Mouse (Mus musculus): ENCODE data around the gene Pm20d1. TPM values are rescaled to one million over a fixed set of nuclear protein-coding genes. Genes with fewer than 3 reads are reported as not detected.

The Pm20d1 gene
- 1.4 and 2.1 TPM in 2 replicates for polyA plus RNA-seq (2012; rRNA removed)

DNA sequence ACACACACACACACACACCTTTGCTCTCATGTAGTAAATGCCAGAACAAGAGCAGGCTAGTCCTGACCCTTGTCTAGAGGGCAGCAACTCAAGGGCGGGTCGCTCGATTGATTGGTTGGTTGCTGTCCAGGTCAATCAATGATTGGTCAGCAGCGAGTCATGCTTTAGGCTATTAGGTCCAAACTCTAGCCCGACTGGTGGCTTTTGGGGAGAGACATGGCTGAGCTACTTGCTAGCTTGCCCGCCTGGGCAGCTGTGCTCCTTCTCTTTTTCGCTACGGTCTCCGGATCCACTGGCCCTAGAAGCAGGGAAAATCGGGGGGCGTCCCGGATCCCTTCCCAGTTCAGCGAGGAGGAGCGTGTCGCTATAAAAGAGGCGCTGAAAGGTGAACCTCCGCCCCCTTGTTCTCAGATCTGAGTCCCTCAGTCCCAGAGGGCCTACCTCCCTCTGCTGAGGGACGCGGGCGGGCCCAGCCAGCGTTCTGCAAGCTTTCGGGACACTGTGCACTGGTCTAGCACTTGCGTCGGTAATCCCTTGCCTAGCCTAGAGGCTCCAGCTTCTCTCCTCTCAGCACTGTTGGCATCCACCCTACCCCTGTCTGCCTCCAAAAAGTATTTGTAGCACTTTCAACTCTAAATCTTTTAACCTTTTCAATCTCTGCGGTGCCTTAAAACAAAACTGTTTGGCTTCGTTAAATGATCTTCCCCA is at the start of gene Pm20d1:
TSS of gene Pm20d1 (plus strand) at position 180 of the 708 bp plus-strand sequence.
- TF ChIP-seq CTCF (IDR thresholded peaks at IDR 0.05; ENCODE audit: extremely low read depth, insufficient read depth, low read length) = no peak
- no peak for TF ChIP-seq POLR2A (IDR thresholded peaks at IDR 0.05; ENCODE audit: extremely low read depth, insufficient read depth, low read length)
- Histone ChIP-seq H3K4me3 (ENCODE audit: insufficient read depth, low read length) (no peak within 1 kb of the TSS), H3K27ac (ENCODE audit: insufficient read depth, low read length) (no peak within 1 kb of the TSS), H3K4me1 (ENCODE audit: control insufficient read depth, insufficient read depth, low read length) (no peaks in the 10 kb centered on the region)

DNA sequence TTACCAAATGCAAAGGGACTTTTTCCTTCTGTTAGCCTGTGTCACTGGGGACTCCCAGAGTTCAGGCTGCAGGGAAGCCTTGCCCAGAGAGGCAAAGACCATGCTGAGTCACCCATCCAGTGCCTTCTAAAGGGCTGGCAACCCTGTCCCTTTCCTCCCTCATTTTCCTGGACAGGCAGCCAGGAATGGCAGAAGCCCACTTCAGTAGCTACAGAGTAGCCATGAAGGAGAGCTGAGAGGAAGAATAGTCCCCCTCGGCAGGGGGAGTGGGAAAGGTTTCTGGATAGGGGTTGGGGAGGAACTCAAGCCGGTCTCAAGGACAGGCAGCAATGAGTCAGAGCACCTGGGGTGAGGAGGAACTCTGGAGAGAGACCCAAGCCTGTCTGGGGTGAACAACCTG is 49.4 kb upstream of the Pm20d1 start:
- Histone ChIP-seq H3K4me3 (ENCODE audit: insufficient read depth, low read length) (no peak overlapping the region), H3K27ac (ENCODE audit: insufficient read depth, low read length) (no peak overlapping the region), H3K4me1 (ENCODE audit: control insufficient read depth, insufficient read depth, low read length) (no peaks in the 10 kb centered on the region)
- TF ChIP-seq POLR2A (IDR thresholded peaks at IDR 0.05; ENCODE audit: extremely low read depth, insufficient read depth, low read length) (no peak), CTCF (IDR thresholded peaks at IDR 0.05; ENCODE audit: extremely low read depth, insufficient read depth, low read length) (no peak)

DNA sequence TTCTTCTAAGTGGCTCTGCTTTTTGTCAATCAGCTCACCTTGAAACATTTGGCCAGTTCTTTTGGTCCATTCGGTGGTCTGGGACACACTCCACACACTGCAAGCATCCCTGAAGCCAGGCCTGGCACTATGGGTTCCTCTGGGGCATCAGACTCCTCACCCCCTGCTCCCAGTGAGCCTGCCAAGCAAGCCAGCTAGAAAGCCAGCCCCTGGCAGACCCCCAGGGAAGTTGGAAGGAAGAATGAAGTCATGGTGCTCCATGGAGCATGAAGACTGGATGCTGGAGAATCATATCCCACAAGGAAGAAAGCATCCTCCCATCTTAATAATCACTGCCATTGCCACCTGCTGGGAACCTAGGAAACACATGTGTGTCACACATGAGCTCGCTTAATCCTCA is 48.5 kb upstream of the Pm20d1 start:
- TF ChIP-seq POLR2A (IDR thresholded peaks at IDR 0.05; ENCODE audit: extremely low read depth, insufficient read depth, low read length) (no peak), CTCF (IDR thresholded peaks at IDR 0.05; ENCODE audit: extremely low read depth, insufficient read depth, low read length) (no peak)
- H3K4me3 ChIP-seq (ENCODE audit: insufficient read depth, low read length) = no peak overlapping the region

DNA sequence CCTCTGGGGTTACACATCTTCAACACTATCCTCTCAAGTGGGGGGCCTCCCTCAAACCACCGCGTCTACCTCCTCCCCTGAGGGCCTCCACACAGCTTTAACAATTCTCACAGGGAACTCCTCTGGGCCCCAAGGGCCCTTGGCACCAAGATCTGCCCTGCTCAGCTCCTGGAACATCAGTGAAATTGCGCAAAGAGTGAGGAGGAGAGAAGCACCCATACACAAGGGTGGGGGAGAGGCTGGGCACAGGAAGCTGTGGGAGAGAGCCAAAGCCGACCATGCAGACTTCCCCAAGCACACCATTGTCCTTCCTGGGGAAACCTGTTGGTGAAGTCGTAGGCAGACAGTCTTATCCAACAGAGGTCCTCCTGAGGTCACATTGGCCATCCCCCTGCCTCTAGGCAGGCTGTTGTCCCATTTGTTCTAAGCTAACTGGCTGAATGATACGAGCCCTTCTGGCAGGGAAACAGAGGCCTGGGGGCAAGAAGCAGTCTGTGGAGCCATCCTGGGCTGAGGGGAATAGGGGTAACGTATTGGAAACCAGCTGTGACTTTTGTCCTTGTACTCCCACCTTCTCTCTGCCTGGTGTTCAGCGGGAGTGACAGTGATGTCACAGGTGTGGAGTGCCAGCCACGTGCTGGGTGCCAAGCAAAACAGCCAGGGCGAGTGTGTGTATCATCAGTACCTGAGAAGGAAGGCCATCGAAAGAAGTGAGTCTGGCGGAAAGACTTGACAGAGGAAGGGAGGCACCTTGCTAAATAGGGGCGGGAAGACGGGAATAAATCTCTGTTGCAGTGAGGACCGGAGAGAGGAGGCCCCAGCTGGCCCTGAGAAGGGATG is 47.3 kb upstream of the Pm20d1 start:
- Histone ChIP-seq H3K27ac (ENCODE audit: insufficient read depth, low read length) (no peak overlapping the region), H3K4me1 (ENCODE audit: control insufficient read depth, insufficient read depth, low read length) (peaks cover 3% of the 10 kb centered on the region; the same call in 1 of the 2 replicates), H3K4me3 (ENCODE audit: insufficient read depth, low read length) (no peak overlapping the region)
- TF ChIP-seq CTCF (IDR thresholded peaks at IDR 0.05; ENCODE audit: extremely low read depth, insufficient read depth, low read length) = no peak
- no peak for TF ChIP-seq POLR2A (IDR thresholded peaks at IDR 0.05; ENCODE audit: extremely low read depth, insufficient read depth, low read length)

More for the DNA sequence above, 48.5 kb upstream of the Pm20d1 start:
- H3K4me1 ChIP-seq (ENCODE audit: control insufficient read depth, insufficient read depth, low read length) = no peaks in the 10 kb centered on the region
- H3K27ac ChIP-seq (ENCODE audit: insufficient read depth, low read length) = no peak overlapping the region

DNA sequence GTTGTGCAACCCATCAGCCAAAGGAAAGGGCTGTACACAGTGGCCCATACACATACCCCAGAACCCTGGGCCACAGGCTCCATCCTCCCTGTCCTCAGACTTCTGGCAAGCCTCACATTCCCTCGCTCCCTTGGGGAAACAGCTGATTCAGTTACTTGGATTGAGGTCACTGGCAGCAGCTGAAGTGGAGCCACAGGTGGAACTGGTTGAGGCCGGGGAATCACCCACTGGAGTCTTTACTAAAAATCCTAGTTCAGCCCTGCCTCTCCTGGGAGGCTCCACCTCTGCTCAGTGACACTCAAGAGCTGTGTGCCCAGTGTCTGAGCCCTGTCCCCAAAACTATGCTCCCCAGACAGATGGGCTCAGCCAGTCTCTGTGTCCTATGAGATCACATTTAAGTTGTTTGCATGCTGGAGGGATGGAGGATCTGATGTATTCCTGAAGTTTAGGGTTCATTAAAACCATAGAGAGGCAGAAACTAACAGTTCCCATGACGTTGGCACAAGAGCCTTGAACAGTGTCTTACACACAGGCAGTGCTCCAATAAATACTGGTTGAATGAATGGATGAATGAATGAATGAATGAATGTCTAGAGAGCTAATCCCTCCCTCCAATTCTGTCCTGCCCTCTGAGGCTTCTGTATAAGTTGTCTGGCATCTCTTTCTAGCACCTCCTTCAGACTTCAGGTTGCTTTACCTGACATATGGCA is 45.8 kb upstream of the Pm20d1 start:
- Histone ChIP-seq H3K27ac (ENCODE audit: insufficient read depth, low read length) (no peak overlapping the region), H3K4me3 (ENCODE audit: insufficient read depth, low read length) (no peak overlapping the region), H3K4me1 (ENCODE audit: control insufficient read depth, insufficient read depth, low read length) (peaks cover 6% of the 10 kb centered on the region; the same call in 1 of the 2 replicates)
- no peak for TF ChIP-seq CTCF (IDR thresholded peaks at IDR 0.05; ENCODE audit: extremely low read depth, insufficient read depth, low read length)
- TF ChIP-seq POLR2A (IDR thresholded peaks at IDR 0.05; ENCODE audit: extremely low read depth, insufficient read depth, low read length) = no peak

DNA sequence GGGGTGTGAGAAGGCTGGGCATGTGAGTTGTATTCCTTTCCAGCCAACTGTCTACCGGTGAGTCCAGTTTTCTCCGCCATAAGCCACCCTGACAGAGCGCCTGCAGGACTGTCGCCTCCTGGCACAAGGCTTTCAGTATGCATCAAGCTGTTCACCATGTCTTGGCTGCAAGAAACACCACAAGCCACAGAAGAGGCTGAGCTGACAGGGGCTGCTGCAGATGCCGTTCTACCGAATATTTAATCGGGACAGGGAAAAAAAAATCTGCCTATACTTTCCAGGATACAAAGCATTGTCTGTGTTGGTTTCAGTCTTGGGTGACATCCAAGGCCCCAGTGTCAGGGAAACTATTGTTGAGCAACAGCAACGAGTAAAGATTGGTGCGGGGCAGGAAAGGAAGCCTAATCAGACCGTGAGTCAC is 45.3 kb upstream of the Pm20d1 start:
- TF ChIP-seq CTCF (IDR thresholded peaks at IDR 0.05; ENCODE audit: extremely low read depth, insufficient read depth, low read length) (no peak), POLR2A (IDR thresholded peaks at IDR 0.05; ENCODE audit: extremely low read depth, insufficient read depth, low read length) (no peak)
- Histone ChIP-seq H3K4me1 (ENCODE audit: control insufficient read depth, insufficient read depth, low read length) (peaks cover 6% of the 10 kb centered on the region; the same call in 1 of the 2 replicates), H3K27ac (ENCODE audit: insufficient read depth, low read length) (no peak overlapping the region), H3K4me3 (ENCODE audit: insufficient read depth, low read length) (no peak overlapping the region)

DNA sequence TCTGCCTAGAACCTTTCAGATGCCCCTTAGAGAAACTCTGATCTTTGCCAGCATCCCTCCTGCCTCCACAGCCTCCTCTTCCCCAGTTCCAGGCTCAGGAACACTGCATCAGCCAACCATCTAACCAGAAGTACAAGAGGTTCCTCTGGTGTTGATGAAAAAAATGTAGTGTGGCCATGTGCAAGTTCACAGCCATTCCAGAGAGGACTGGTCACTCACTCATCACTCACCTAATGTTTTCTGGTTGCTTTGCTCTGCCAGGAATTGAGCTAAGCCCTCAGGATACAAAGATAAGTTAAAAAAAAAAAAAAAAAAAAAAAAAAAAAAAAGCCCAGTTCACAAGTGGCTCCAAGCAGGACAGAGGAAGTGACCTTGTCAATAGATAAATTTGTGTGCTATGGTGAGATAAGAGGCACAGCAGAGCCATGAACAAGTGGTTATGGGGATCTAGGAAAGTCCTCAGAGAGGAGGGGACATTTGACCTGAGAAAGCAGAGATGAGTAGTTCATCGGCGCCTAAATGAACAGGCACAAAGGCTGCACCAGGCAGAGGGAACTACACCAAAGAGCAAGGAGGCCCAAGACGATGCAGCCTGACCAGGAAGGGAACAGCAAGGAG is 42.9 kb upstream of the Pm20d1 start:
- TF ChIP-seq CTCF (IDR thresholded peaks at IDR 0.05; ENCODE audit: extremely low read depth, insufficient read depth, low read length) = no peak
- no peak for TF ChIP-seq POLR2A (IDR thresholded peaks at IDR 0.05; ENCODE audit: extremely low read depth, insufficient read depth, low read length)
- Histone ChIP-seq H3K4me3 (ENCODE audit: insufficient read depth, low read length) (no peak overlapping the region), H3K4me1 (ENCODE audit: control insufficient read depth, insufficient read depth, low read length) (peaks cover 6% of the 10 kb centered on the region; the same call in 1 of the 2 replicates), H3K27ac (ENCODE audit: insufficient read depth, low read length) (no peak overlapping the region)

DNA sequence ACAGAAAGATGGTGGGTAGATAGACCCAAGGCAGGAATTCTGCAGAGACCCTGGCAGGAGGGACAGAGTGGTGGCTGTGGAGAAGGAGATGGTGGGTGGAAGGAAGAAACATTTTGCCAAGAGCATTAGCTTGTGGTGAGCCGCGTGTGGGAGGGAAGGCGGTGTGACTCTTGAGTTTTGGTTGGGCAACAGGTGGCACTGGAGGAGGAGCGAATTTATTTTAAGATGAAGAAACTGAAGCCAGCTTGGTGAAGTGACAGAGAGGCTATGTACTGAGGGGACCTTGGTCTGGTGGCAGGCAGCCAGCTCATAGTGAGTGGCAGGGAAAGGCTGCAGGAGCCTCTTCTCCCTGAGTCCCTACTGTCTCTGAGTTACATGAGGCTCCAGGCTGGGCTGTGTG is 42.3 kb upstream of the Pm20d1 start:
- peaks cover 6% of the 10 kb centered on the region; the same call in 1 of the 2 replicates for H3K4me1 ChIP-seq (ENCODE audit: control insufficient read depth, insufficient read depth, low read length)
- TF ChIP-seq CTCF (IDR thresholded peaks at IDR 0.05; ENCODE audit: extremely low read depth, insufficient read depth, low read length) = no peak
- no peak for TF ChIP-seq POLR2A (IDR thresholded peaks at IDR 0.05; ENCODE audit: extremely low read depth, insufficient read depth, low read length)

DNA sequence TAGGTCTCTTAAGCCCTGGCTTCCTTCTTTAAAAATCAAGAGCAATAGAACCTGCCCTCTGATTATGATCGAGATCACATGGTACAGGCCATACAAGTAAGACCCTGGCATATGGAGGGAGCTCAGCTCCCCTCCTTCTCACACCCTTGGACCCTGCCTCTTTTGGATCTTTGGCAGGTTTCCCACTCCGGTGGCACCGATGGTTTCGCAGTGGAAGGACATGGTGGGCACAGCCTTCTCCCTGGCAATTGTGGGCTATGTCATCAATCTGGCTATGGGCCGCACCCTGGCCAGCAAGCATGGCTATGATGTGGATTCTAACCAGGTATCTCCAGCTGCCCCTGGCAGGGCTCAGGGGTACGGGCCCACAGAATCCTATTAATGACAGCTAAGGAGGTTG is 40.0 kb upstream of the Pm20d1 start:
- Histone ChIP-seq H3K4me3 (ENCODE audit: insufficient read depth, low read length) (no peak overlapping the region), H3K4me1 (ENCODE audit: control insufficient read depth, insufficient read depth, low read length) (peaks cover 6% of the 10 kb centered on the region; the same call in 1 of the 2 replicates), H3K27ac (ENCODE audit: insufficient read depth, low read length) (no peak overlapping the region)
- TF ChIP-seq CTCF (IDR thresholded peaks at IDR 0.05; ENCODE audit: extremely low read depth, insufficient read depth, low read length) = no peak
- TF ChIP-seq POLR2A (IDR thresholded peaks at IDR 0.05; ENCODE audit: extremely low read depth, insufficient read depth, low read length) = no peak

More for the DNA sequence above, 42.3 kb upstream of the Pm20d1 start:
- Histone ChIP-seq H3K4me3 (ENCODE audit: insufficient read depth, low read length) (no peak overlapping the region), H3K27ac (ENCODE audit: insufficient read depth, low read length) (no peak overlapping the region)

All from cortical plate, adult 2 months (tissue).